Mouse (Mus musculus): ENCODE results near the gene Cdk14. TPM values are rescaled to one million over a fixed set of nuclear protein-coding genes. Genes with fewer than 3 reads are reported as not detected.

Cdk14 gene
- 83.4 TPM in 1 of 2 replicates, not detected in the other for polyA plus RNA-seq (2012; ENCODE audit: insufficient read depth, insufficient read length, low replicate concordance, missing spikeins)

GRCm38 (mm10) chr5:5419992-5420455, at the start of gene Cdk14:
Cdk14 (minus strand) TSS chr5:5420312.
- no peak within 1 kb of the TSS for H3K27ac ChIP-seq (ENCODE audit: insufficient read depth, low read depth, low read length)
- 90% methylated on average over 9 of the region's 9 CpGs for WGBS

DNA sequence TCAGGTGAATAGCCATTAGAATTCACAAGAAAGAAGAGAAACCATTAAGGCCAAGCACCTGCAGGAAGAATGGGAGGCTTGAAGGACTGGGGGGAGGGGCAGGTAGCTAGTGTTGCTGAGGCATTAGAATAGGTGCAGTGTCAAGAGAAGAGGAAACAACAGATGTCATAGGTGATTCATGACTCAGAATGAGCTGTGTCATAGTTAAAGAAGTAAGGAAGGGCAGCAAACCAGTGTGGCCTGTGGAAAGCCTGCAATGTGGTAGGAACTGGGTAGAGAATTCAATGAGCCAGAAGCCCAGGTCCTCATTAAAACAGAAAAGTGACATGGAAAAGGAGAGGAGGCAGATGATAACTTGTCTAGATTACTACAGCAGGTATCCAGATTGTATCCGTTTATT, 45.1 kb upstream of the Cdk14 start:
- H3K4me1 ChIP-seq (ENCODE audit: control insufficient read depth, insufficient read depth, low read length) = no peaks in the 10 kb centered on the region
- TF ChIP-seq POLR2A (IDR thresholded peaks at IDR 0.05; ENCODE audit: insufficient read depth, low read depth, low read length) (no peak), CTCF (IDR thresholded peaks at IDR 0.05; ENCODE audit: insufficient read depth, low read depth, low read length) (no peak)
- 85% methylated on average over 1 of the region's 1 CpGs for WGBS

More at GRCm38 (mm10) chr5:5419992-5420455, at the start of gene Cdk14:
- TF ChIP-seq CTCF (IDR thresholded peaks at IDR 0.05; ENCODE audit: insufficient read depth, low read depth, low read length) (no peak), POLR2A (IDR thresholded peaks at IDR 0.05; ENCODE audit: insufficient read depth, low read depth, low read length) (no peak)
- H3K4me1 ChIP-seq (ENCODE audit: control insufficient read depth, insufficient read depth, low read length) = no peaks in the 10 kb centered on the region
- no peak within 1 kb of the TSS for H3K4me3 ChIP-seq (ENCODE audit: insufficient read depth, low read depth, low read length)

GRCm38 (mm10) chr5:5431746-5432438, 11.8 kb upstream of the Cdk14 start:
- Histone ChIP-seq H3K27ac (ENCODE audit: insufficient read depth, low read depth, low read length) (no peak overlapping the region), H3K4me1 (ENCODE audit: control insufficient read depth, insufficient read depth, low read length) (no peaks in the 10 kb centered on the region), H3K4me3 (ENCODE audit: insufficient read depth, low read depth, low read length) (no peak overlapping the region)
- WGBS = 51% methylated on average over 5 of the region's 5 CpGs
- TF ChIP-seq POLR2A (IDR thresholded peaks at IDR 0.05; ENCODE audit: insufficient read depth, low read depth, low read length) (no peak), CTCF (IDR thresholded peaks at IDR 0.05; ENCODE audit: insufficient read depth, low read depth, low read length) (no peak)

More for the DNA sequence above, 45.1 kb upstream of the Cdk14 start:
- H3K4me3 ChIP-seq (ENCODE audit: insufficient read depth, low read depth, low read length) = no peak overlapping the region
- no peak overlapping the region for H3K27ac ChIP-seq (ENCODE audit: insufficient read depth, low read depth, low read length)

DNA sequence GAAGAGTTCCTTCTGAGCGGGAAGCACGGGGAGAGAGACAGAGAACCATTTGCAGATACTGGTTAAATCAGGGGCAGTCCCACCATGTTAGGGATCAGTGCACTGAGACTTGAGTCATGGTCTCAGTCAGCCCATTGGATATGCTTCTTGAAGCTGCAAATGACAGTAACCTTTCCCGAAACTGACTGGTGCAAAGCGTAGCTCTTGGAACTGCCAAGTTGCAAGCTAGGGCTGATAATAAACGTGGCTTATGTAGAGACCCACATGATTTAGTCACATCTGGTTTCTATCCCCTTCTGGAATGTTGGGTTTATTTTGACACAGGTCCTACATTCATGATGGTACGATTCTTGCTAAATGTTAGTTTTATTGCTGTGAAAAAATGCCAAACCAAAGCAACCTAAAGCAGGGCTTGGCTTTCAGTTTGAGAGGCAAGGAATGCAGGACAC, 3.6 kb upstream of the Cdk14 start:
- 83% methylated on average over 6 of the region's 6 CpGs for WGBS
- Histone ChIP-seq H3K27ac (ENCODE audit: insufficient read depth, low read depth, low read length) (no peak overlapping the region), H3K4me3 (ENCODE audit: insufficient read depth, low read depth, low read length) (no peak overlapping the region), H3K4me1 (ENCODE audit: control insufficient read depth, insufficient read depth, low read length) (no peaks in the 10 kb centered on the region)
- no peak for TF ChIP-seq POLR2A (IDR thresholded peaks at IDR 0.05; ENCODE audit: insufficient read depth, low read depth, low read length)
- no peak for TF ChIP-seq CTCF (IDR thresholded peaks at IDR 0.05; ENCODE audit: insufficient read depth, low read depth, low read length)

- WGBS = 98% methylated on average over 4 of the region's 4 CpGs
Observed at GRCm38 (mm10) chr5:5423081-5423480, 3.0 kb upstream of the Cdk14 start.

DNA sequence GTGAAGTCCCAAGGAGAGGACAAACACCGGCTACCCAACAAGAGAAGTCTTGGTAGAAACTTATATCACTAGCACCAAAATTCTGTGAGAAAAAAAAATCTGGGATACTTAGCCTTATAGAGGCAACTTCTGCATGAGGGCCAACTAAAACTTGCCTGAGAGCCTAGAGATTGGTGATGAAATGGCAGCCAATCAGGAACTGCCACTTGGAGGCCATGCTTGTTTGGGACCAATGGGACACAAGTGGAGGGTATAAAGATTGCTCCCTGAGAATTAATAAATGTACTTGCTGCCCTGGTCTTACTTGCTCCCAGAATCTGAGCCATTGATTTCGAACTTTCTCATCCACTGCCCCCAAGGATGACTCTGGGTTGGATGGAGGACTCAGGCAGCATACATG, 1.3 kb upstream of the Cdk14 start:
- no peak overlapping the region for H3K27ac ChIP-seq (ENCODE audit: insufficient read depth, low read depth, low read length)
- H3K4me3 ChIP-seq (ENCODE audit: insufficient read depth, low read depth, low read length) = no peak overlapping the region
- TF ChIP-seq POLR2A (IDR thresholded peaks at IDR 0.05; ENCODE audit: insufficient read depth, low read depth, low read length) (no peak), CTCF (IDR thresholded peaks at IDR 0.05; ENCODE audit: insufficient read depth, low read depth, low read length) (no peak)
- no peaks in the 10 kb centered on the region for H3K4me1 ChIP-seq (ENCODE audit: control insufficient read depth, insufficient read depth, low read length)
- WGBS = 98% methylated on average over 2 of the region's 2 CpGs

More at GRCm38 (mm10) chr5:5423081-5423480, 3.0 kb upstream of the Cdk14 start:
- H3K4me1 ChIP-seq (ENCODE audit: control insufficient read depth, insufficient read depth, low read length) = no peaks in the 10 kb centered on the region
- H3K4me3 ChIP-seq (ENCODE audit: insufficient read depth, low read depth, low read length) = no peak overlapping the region
- H3K27ac ChIP-seq (ENCODE audit: insufficient read depth, low read depth, low read length) = no peak overlapping the region
- TF ChIP-seq POLR2A (IDR thresholded peaks at IDR 0.05; ENCODE audit: insufficient read depth, low read depth, low read length) (no peak), CTCF (IDR thresholded peaks at IDR 0.05; ENCODE audit: insufficient read depth, low read depth, low read length) (no peak)

DNA sequence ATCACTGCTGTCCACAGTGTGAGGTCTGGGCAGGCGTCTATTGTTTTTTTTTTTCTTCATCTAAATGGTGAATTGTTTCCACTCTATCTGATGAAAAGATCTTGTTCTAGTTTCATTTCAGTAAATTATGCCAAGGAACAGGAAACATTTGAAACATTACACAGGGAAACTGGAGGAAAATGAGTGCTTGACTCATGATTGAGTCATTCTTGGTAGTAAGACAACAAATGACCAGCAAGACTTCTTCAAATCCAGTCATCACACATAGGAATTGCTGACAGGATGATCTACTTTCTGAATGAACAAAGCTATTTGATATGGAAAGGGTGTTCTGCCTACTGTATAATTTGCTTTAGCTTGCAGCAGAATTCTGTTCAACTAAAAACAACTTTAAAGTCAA, 859 bp downstream of the Cdk14 start:
- Histone ChIP-seq H3K27ac (ENCODE audit: insufficient read depth, low read depth, low read length) (no peak overlapping the region), H3K4me1 (ENCODE audit: control insufficient read depth, insufficient read depth, low read length) (no peaks in the 10 kb centered on the region)
- 76% methylated on average over 1 of the region's 1 CpGs for WGBS

DNA sequence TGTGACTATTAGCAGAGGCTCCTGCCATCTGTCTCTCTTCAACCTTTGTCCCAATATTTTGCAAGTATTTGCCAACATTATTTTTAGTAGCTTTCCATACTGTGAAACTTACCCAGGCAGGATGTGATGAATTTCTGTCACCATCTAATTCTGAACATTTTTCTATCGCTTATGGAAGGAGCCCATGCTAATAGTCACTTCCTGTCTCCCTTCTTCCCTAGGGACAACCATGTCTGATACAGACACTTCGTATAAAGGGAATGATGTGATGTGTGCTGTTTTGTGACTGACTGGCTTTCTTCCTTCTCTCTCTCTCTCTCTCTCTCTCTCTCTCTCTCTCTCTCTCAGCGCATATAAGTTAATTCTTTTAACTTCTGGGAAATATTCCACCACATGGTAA, 5.3 kb downstream of the Cdk14 start:
- 86% methylated on average over 3 of the region's 3 CpGs for WGBS

More for the DNA sequence above, 859 bp downstream of the Cdk14 start:
- TF ChIP-seq CTCF (IDR thresholded peaks at IDR 0.05; ENCODE audit: insufficient read depth, low read depth, low read length) (no peak), POLR2A (IDR thresholded peaks at IDR 0.05; ENCODE audit: insufficient read depth, low read depth, low read length) (no peak)
- H3K4me3 ChIP-seq (ENCODE audit: insufficient read depth, low read depth, low read length) = no peak overlapping the region

GRCm38 (mm10) chr5:5411886-5412285, 8.2 kb downstream of the Cdk14 start:
- no peak overlapping the region for H3K27ac ChIP-seq (ENCODE audit: insufficient read depth, low read depth, low read length)
- 98% methylated on average over 2 of the region's 2 CpGs for WGBS
- H3K4me3 ChIP-seq (ENCODE audit: insufficient read depth, low read depth, low read length) = no peak overlapping the region
- TF ChIP-seq POLR2A (IDR thresholded peaks at IDR 0.05; ENCODE audit: insufficient read depth, low read depth, low read length) (no peak), CTCF (IDR thresholded peaks at IDR 0.05; ENCODE audit: insufficient read depth, low read depth, low read length) (no peak)
- no peaks in the 10 kb centered on the region for H3K4me1 ChIP-seq (ENCODE audit: control insufficient read depth, insufficient read depth, low read length)

More for the DNA sequence above, 5.3 kb downstream of the Cdk14 start:
- H3K27ac ChIP-seq (ENCODE audit: insufficient read depth, low read depth, low read length) = no peak overlapping the region
- H3K4me3 ChIP-seq (ENCODE audit: insufficient read depth, low read depth, low read length) = no peak overlapping the region
- TF ChIP-seq CTCF (IDR thresholded peaks at IDR 0.05; ENCODE audit: insufficient read depth, low read depth, low read length) (no peak), POLR2A (IDR thresholded peaks at IDR 0.05; ENCODE audit: insufficient read depth, low read depth, low read length) (no peak)
- no peaks in the 10 kb centered on the region for H3K4me1 ChIP-seq (ENCODE audit: control insufficient read depth, insufficient read depth, low read length)

Measured in olfactory bulb, adult 2 months (tissue).